Mouse (Mus musculus) heart, embryonic 11.5 days (tissue): ENCODE data around the gene Ssr2. TPM values are rescaled to one million over a fixed set of nuclear protein-coding genes. Genes with fewer than 3 reads are reported as not detected.

Source experiments
- ATAC-seq: fragments of 200-750 bp; cut with Nextera tagmentation; replicated peaks from 2 replicates; pipeline ENCODE4 v1.8.0; 2017; ENCODE audit warnings: moderate library complexity; ENCODE audit not compliant: insufficient number of reproducible peaks, low FRiP score, low TSS enrichment
- H3K27ac ChIP-seq: fragments of 300-500 bp; sonication (generic); 2 replicates; pipeline ENCODE4 v1.5.1; 2014; ENCODE audit warnings: mild to moderate bottlenecking, low read depth, low read length
- H3K27me3 ChIP-seq: fragments of 300-500 bp; sonication (generic); 2 replicates; pipeline ENCODE4 v1.6.1; 2014; ENCODE audit warnings: mild to moderate bottlenecking, low read length, mixed read lengths; ENCODE audit not compliant: control insufficient read depth, insufficient read depth
- H3K36me3 ChIP-seq: fragments of 300-500 bp; sonication (generic); 2 replicates; pipeline ENCODE4 v1.6.1; 2014; ENCODE audit warnings: mild to moderate bottlenecking, low read length, moderate library complexity, mixed read lengths; ENCODE audit not compliant: control insufficient read depth, insufficient read depth
- H3K4me1 ChIP-seq: fragments of 300-500 bp; sonication (generic); 2 replicates; pipeline ENCODE4 v1.6.1; 2014; ENCODE audit warnings: low read length; ENCODE audit not compliant: control insufficient read depth, insufficient read depth
- H3K4me2 ChIP-seq: fragments of 300-500 bp; sonication (generic); 2 replicates; pipeline ENCODE4 v1.6.1; 2014; ENCODE audit warnings: mild to moderate bottlenecking, moderate library complexity
- H3K4me3 ChIP-seq: fragments of 300-500 bp; sonication (generic); 2 replicates; pipeline ENCODE4 v1.5.1; 2014; ENCODE audit warnings: low read depth, low read length
- H3K9ac ChIP-seq: fragments of 300-500 bp; sonication (generic); 2 replicates; pipeline ENCODE4 v1.6.1; 2014; ENCODE audit warnings: mild to moderate bottlenecking, low read depth, low read length, moderate library complexity
- H3K9me3 ChIP-seq: fragments of 300-500 bp; sonication (generic); replicated peaks from 2 replicates; pipeline ENCODE4 v1.6.1; 2016; ENCODE audit warnings: low read length; ENCODE audit not compliant: control insufficient read depth
- WGBS: fragments of 180-500 bp; shearing (Covaris S2); extraction: QIAGEN DNeasy Blood & Tissue Kit; methylation state at CpG from one replicate; pipeline ENCODE4 v1.1.7; 2014; ENCODE audit not compliant: insufficient replicate concordance; 5-methylcytosine and 5-hydroxymethylcytosine counted together
- polyA plus RNA-seq: library from polyadenylated mRNA; unstranded; fragments of >200 nt; fragmentation: Nextera tagmentation; extraction: Ambion mirVana; gene quantifications from 2 replicates; pipeline ENCODE4 v1.2.1, GENCODE M21; 2014

The Ssr2 gene
- polyA plus RNA-seq, 1 experiment from 2014 or later, result 206 TPM

- Histone ChIP-seq H3K9ac (peak overlapping the region; percentile 98), H3K27me3 (no peaks in the 10 kb centered on the region), H3K4me2 (peak overlapping the region; percentile 95), H3K9me3 (no peaks in the 10 kb centered on the region), H3K4me1 (peaks cover 61% of the 10 kb centered on the region), H3K4me3 (peak overlapping the region; percentile 76; the same call in 1 of the 2 replicates), H3K27ac (0 out of 2 replicates have a peak overlapping the region, but pooled peaks have one; percentile 98), H3K36me3 (0 out of 2 replicates have a peak, but pooled peaks cover 6% of the 10 kb centered on the region)
- no peak for ATAC-seq
- 28% methylated on average over 2 of the region's 2 CpGs for WGBS
Observed at GRCm38 (mm10) chr3:88624951-88625350, 49.3 kb downstream of the Ssr2 start.

GRCm38 (mm10) chr3:88625531-88625930 lies 49.9 kb downstream of the Ssr2 start:
- no peak overlapping the region for H3K4me3 ChIP-seq
- H3K9ac ChIP-seq, result no peak overlapping the region
- no peak for ATAC-seq
- H3K4me1 ChIP-seq, result peaks cover 63% of the 10 kb centered on the region
- H3K27me3 ChIP-seq, result no peaks in the 10 kb centered on the region
- 84% methylated on average over 7 of the region's 7 CpGs for WGBS
- no peak overlapping the region for H3K27ac ChIP-seq
- no peaks in the 10 kb centered on the region for H3K9me3 ChIP-seq
- no peak overlapping the region for H3K4me2 ChIP-seq
- 0 out of 2 replicates have a peak, but pooled peaks cover 9% of the 10 kb centered on the region for H3K36me3 ChIP-seq

GRCm38 (mm10) chr3:88626316-88626715 lies 50.6 kb downstream of the Ssr2 start:
- peaks cover 69% of the 10 kb centered on the region for H3K4me1 ChIP-seq
- no peak for ATAC-seq
- H3K36me3 ChIP-seq, result peaks cover 15% of the 10 kb centered on the region
- peak overlapping the region; percentile 16 for H3K4me2 ChIP-seq
- H3K9me3 ChIP-seq, result no peaks in the 10 kb centered on the region
- no peak overlapping the region for H3K4me3 ChIP-seq
- H3K9ac ChIP-seq, result no peak overlapping the region
- 55% methylated on average over 7 of the region's 7 CpGs for WGBS
- H3K27ac ChIP-seq, result peak overlapping the region; percentile 7; the same call in 1 of the 2 replicates
- H3K27me3 ChIP-seq, result no peaks in the 10 kb centered on the region

GRCm38 (mm10) chr3:88627114-88627513 lies 51.4 kb downstream of the Ssr2 start:
- H3K27me3 ChIP-seq, result no peaks in the 10 kb centered on the region
- H3K36me3 ChIP-seq, result peaks cover 22% of the 10 kb centered on the region
- no peaks in the 10 kb centered on the region for H3K9me3 ChIP-seq
- H3K27ac ChIP-seq, result no peak overlapping the region; the same call in 1 of the 2 replicates
- H3K4me3 ChIP-seq, result no peak overlapping the region
- H3K4me1 ChIP-seq, result peaks cover 77% of the 10 kb centered on the region
- ATAC-seq, result no peak
- H3K4me2 ChIP-seq, result no peak overlapping the region
- H3K9ac ChIP-seq, result no peak overlapping the region
- 19% methylated on average over 4 of the region's 4 CpGs for WGBS

- no peak for ATAC-seq
- H3K27ac ChIP-seq, result no peak overlapping the region
- peaks cover 78% of the 10 kb centered on the region for H3K4me1 ChIP-seq
Observed at GRCm38 (mm10) chr3:88627535-88627934, 51.9 kb downstream of the Ssr2 start.

GRCm38 (mm10) chr3:88628766-88629165 lies 53.1 kb downstream of the Ssr2 start:
- H3K4me3 ChIP-seq, result no peak overlapping the region
- H3K9ac ChIP-seq, result no peak overlapping the region; the same call in 1 of the 2 replicates
- 57% methylated on average over 4 of the region's 4 CpGs for WGBS
- no peaks in the 10 kb centered on the region for H3K9me3 ChIP-seq
- no peak overlapping the region for H3K4me2 ChIP-seq
- H3K27ac ChIP-seq, result no peak overlapping the region; the same call in 1 of the 2 replicates
- no peaks in the 10 kb centered on the region for H3K27me3 ChIP-seq
- H3K4me1 ChIP-seq, result peaks cover 78% of the 10 kb centered on the region
- peaks cover 31% of the 10 kb centered on the region for H3K36me3 ChIP-seq
- no peak for ATAC-seq

More at GRCm38 (mm10) chr3:88627535-88627934, 51.9 kb downstream of the Ssr2 start:
- H3K9ac ChIP-seq, result no peak overlapping the region
- 94% methylated on average over 2 of the region's 2 CpGs for WGBS
- no peaks in the 10 kb centered on the region for H3K9me3 ChIP-seq
- H3K27me3 ChIP-seq, result no peaks in the 10 kb centered on the region
- H3K4me3 ChIP-seq, result no peak overlapping the region
- H3K36me3 ChIP-seq, result peaks cover 22% of the 10 kb centered on the region
- H3K4me2 ChIP-seq, result no peak overlapping the region

- peaks cover 73% of the 10 kb centered on the region for H3K4me1 ChIP-seq
- 68% methylated on average over 13 of the region's 13 CpGs for WGBS
- H3K4me3 ChIP-seq, result no peak overlapping the region
- H3K27me3 ChIP-seq, result no peaks in the 10 kb centered on the region
- H3K4me2 ChIP-seq, result no peak overlapping the region
- no peak overlapping the region for H3K9ac ChIP-seq
- peaks cover 34% of the 10 kb centered on the region for H3K36me3 ChIP-seq
- no peak for ATAC-seq
- H3K27ac ChIP-seq, result peak overlapping the region; percentile 25
- no peaks in the 10 kb centered on the region for H3K9me3 ChIP-seq
Observed at GRCm38 (mm10) chr3:88629244-88629643, 53.6 kb downstream of the Ssr2 start.

GRCm38 (mm10) chr3:88630018-88630417 lies 54.3 kb downstream of the Ssr2 start:
- Histone ChIP-seq H3K9ac (no peak overlapping the region), H3K4me2 (peak overlapping the region; percentile 2; the same call in 1 of the 2 replicates), H3K9me3 (no peaks in the 10 kb centered on the region), H3K27ac (peak overlapping the region; percentile 25), H3K27me3 (no peaks in the 10 kb centered on the region), H3K4me3 (no peak overlapping the region), H3K36me3 (peaks cover 41% of the 10 kb centered on the region), H3K4me1 (peaks cover 65% of the 10 kb centered on the region)
- 37% methylated on average over 9 of the region's 9 CpGs for WGBS
- ATAC-seq, result no peak

GRCm38 (mm10) chr3:88630849-88631341 lies 55.2 kb downstream of the Ssr2 start:
- Histone ChIP-seq H3K27ac (peak overlapping the region; percentile 25), H3K9ac (0 out of 2 replicates have a peak overlapping the region, but pooled peaks have one; percentile 7), H3K4me1 (peaks cover 60% of the 10 kb centered on the region), H3K36me3 (peaks cover 48% of the 10 kb centered on the region), H3K4me3 (no peak overlapping the region), H3K9me3 (no peaks in the 10 kb centered on the region), H3K27me3 (no peaks in the 10 kb centered on the region), H3K4me2 (no peak overlapping the region)
- no peak; the same call in 1 of the 2 replicates for ATAC-seq
- 50% methylated on average over 6 of the region's 6 CpGs for WGBS
